Mouse (Mus musculus) ES-E14 (cell line): ENCODE data around the gene Cyp2f2.

Experiments used
- CHD2 ChIP-seq: IDR thresholded peaks from 2 replicates; pipeline ENCODE4 v1.6.1; 2014; ENCODE audit warnings: mild to moderate bottlenecking, low read depth, low read length, inconsistent platforms
- HCFC1 ChIP-seq: IDR thresholded peaks from 2 replicates; pipeline ENCODE4 v1.6.1; 2012; ENCODE audit warnings: low read length, inconsistent platforms, borderline replicate concordance; ENCODE audit not compliant: insufficient read depth
- MAFK ChIP-seq: IDR thresholded peaks from 2 replicates; pipeline ENCODE4 v1.6.1; 2014; ENCODE audit warnings: mild to moderate bottlenecking, low read depth, low read length, inconsistent platforms; ENCODE audit not compliant: insufficient read depth
- ZC3H11A ChIP-seq: IDR thresholded peaks from 2 replicates; pipeline ENCODE4 v1.6.1; 2012; ENCODE audit warnings: low read depth, mild to moderate bottlenecking, inconsistent platforms, low read length, borderline replicate concordance
- ZNF384 ChIP-seq: IDR thresholded peaks from 2 replicates; pipeline ENCODE4 v1.6.1; 2012; ENCODE audit warnings: low read depth, low read length, inconsistent platforms

DNA sequence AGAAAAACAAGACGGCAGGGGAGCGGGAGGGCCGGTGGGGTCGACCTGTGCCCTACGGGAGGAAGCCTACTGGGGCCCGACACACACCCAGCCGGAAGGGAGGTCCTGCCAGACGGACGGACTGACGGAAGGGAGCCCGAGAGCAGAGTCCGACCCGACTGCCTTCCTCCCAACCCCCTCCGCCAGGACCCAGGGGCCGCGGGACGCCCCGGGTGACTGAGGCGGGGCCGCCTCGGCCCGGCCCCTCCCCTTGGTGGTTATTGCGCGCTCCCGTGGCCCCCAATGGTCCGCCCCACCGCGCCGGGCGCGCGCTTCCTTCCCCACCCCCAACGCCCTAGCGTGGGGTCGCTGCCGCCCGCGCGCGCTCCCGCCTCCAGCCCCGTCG lies 46.5 kb downstream of the Cyp2f2 start:
- TF ChIP-seq HCFC1 (peak; percentile 70; the same call in 1 of the 2 replicates), ZC3H11A (no peak), MAFK (no peak), ZNF384 (no peak), CHD2 (no peak)
